Mouse (Mus musculus): ENCODE measurements at regions not wholly inside any gene's neighbourhood (a gene's known extent, or its start where the extent isn't known, plus 50 kb on each side); places are given as distances from the start of the nearest gene placed in this dataset.
"Not testable (repeated sequence)": the region's sequence is repeated elsewhere in the genome, so short reads cannot be mapped to it uniquely, and the experiment has no call there.

- DNase-seq: peak in 1 of 2 experiments; percentile 6
Measured at GRCm38 (mm10) chr4:4708261-4708660, 84.9 kb downstream of the Impad1 start.

- no peak for DNase-seq
Measured at GRCm38 (mm10) chr4:4699102-4699501, 94.1 kb downstream of the Impad1 start.

- no peak for DNase-seq
Measured at GRCm38 (mm10) chr4:4695413-4695812, 97.7 kb downstream of the Impad1 start.

- no peak for DNase-seq
Measured at GRCm38 (mm10) chr4:4686920-4687319, 106.2 kb downstream of the Impad1 start.

- DNase-seq: no peak
Measured at GRCm38 (mm10) chr4:4674607-4675006, 118.5 kb downstream of the Impad1 start.

- DNase-seq: no peak
Measured at GRCm38 (mm10) chr4:4650251-4650650, 142.9 kb downstream of the Impad1 start.

- no peak for DNase-seq
Measured at GRCm38 (mm10) chr4:4645264-4645663, 147.9 kb downstream of the Impad1 start.

- no peak for DNase-seq
Measured at GRCm38 (mm10) chr4:4636258-4636657, 156.9 kb downstream of the Impad1 start.

GRCm38 (mm10) chr4:4635856-4636255, 157.3 kb downstream of the Impad1 start:
- no peak for DNase-seq

- DNase-seq: no peak
Measured at GRCm38 (mm10) chr4:4635338-4635737, 157.8 kb downstream of the Impad1 start.

- DNase-seq: no peak
Measured at GRCm38 (mm10) chr4:4634646-4635045, 158.5 kb downstream of the Impad1 start.

GRCm38 (mm10) chr4:4630750-4631149, 162.4 kb downstream of the Impad1 start:
- DNase-seq: no peak

GRCm38 (mm10) chr4:4629251-4629650, 163.9 kb downstream of the Impad1 start:
- no peak for DNase-seq

GRCm38 (mm10) chr4:4623840-4624239, 169.3 kb downstream of the Impad1 start:
- peak; percentile 10 to 21 for DNase-seq

GRCm38 (mm10) chr4:4620135-4620534, 173.0 kb downstream of the Impad1 start:
- DNase-seq: not testable (repeated sequence)

GRCm38 (mm10) chr4:4614577-4614976, 178.6 kb downstream of the Impad1 start:
- no peak for DNase-seq

Measured in cerebellum, adult 18-20 months (tissue).